Mouse (Mus musculus) lung, postnatal 0 days (tissue): ENCODE measurements at regions not wholly inside any gene's neighbourhood (a gene's known extent, or its start where the extent isn't known, plus 50 kb on each side); places are given as distances from the start of the nearest gene placed in this dataset.

Source experiments
- CTCF ChIP-seq: IDR thresholded peaks from 2 replicates; pipeline ENCODE4 v1.5.1; 2016; ENCODE audit warnings: antibody characterized with exemption, mild to moderate bottlenecking
- EP300 ChIP-seq: IDR thresholded peaks from 2 replicates; pipeline ENCODE4 v1.6.1; 2016; ENCODE audit warnings: antibody characterized with exemption, mild to moderate bottlenecking, control low read depth

- TF ChIP-seq CTCF (no peak), EP300 (no peak)
These were observed 77.0 kb downstream of the Cyp26a1 start for GRCm38 (mm10) chr19:37774551-37774950.
